Mouse (Mus musculus) thymus, adult 2 months (tissue): ENCODE data around the gene Pibf1.

Experiments used
- CTCF ChIP-seq: fragments of 200-500 bp; IDR thresholded peaks from 2 replicates; pipeline ENCODE4 v1.5.1; 2012; ENCODE audit warnings: mild to moderate bottlenecking, control low read depth, low read length, moderate library complexity, borderline replicate concordance; ENCODE audit not compliant: control insufficient read depth, poor library complexity, insufficient read depth; ENCODE audit errors: extremely low read depth
- POLR2A ChIP-seq: fragments of 200-500 bp; IDR thresholded peaks from 2 replicates; pipeline ENCODE4 v1.6.1; 2012; ENCODE audit warnings: mild to moderate bottlenecking, low read length, control low read depth, moderate library complexity; ENCODE audit not compliant: control insufficient read depth, poor library complexity, insufficient read depth; ENCODE audit errors: extremely low read depth

DNA sequence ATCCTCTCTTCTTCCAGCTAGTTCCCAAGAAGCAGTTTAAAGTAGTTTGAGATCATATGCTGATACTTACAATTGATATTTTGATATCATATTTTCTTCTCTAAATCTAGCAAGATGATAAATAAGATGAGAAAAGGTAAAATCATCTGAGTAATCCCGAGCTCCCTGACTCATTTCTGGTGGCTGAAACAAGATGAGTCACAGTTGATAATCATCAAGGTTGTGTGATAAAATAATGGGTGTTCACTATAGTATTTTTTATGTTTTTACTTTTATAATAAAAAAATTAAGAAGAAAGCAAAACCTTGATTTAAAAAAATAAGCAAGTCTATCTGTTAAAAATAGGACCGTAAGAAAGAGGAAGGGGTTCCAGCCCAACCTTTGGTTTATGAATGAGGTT is 34.8 kb downstream of the Pibf1 start:
- TF ChIP-seq CTCF (no peak), POLR2A (no peak)
